1 mouse cellular context compared by ENCODE assay signal in the genomic region with DNA sequence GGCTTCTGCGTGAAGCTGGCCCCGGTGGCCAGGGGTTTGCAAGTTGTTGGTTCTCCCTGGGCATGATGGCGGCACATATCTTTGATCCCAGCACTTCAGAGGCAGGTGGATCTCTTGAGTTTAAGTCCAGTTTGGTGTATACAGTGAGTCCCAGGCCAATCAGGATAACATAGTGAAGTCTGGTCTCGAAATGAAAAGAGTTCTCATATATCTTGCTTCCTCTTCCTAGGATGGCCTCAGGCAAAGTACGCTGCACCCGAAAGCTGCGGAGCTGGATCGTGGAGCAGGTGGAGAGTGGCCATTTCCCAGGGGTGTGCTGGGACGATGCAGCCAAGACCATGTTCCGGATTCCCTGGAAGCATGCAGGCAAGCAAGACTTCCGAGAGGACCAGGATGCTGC.
TF ChIP-seq lines count a peak whose summit lies in the region.

No protein-coding gene starts in this region.

TF ChIP-seq in MEL, 35 proteins besides CTCF, POLR2A, EP300 and RAD21:
- TF ChIP-seq JUND (IDR thresholded peaks at IDR 0.05; ENCODE audit: low read depth, low read length) (no peak), KAT2A (conservative IDR thresholded peaks at IDR 0.05; ENCODE audit: low read depth, low read length) (no peak), ETS1 (IDR thresholded peaks at IDR 0.05; ENCODE audit: low read depth, low read length) (no peak), TBP (IDR thresholded peaks at IDR 0.05; ENCODE audit: low read depth, low read length) (no peak), MYB (IDR thresholded peaks at IDR 0.05; ENCODE audit: low read depth, low read length) (no peak)
